8 mouse cellular contexts compared by ENCODE assay signal in the genomic region with DNA sequence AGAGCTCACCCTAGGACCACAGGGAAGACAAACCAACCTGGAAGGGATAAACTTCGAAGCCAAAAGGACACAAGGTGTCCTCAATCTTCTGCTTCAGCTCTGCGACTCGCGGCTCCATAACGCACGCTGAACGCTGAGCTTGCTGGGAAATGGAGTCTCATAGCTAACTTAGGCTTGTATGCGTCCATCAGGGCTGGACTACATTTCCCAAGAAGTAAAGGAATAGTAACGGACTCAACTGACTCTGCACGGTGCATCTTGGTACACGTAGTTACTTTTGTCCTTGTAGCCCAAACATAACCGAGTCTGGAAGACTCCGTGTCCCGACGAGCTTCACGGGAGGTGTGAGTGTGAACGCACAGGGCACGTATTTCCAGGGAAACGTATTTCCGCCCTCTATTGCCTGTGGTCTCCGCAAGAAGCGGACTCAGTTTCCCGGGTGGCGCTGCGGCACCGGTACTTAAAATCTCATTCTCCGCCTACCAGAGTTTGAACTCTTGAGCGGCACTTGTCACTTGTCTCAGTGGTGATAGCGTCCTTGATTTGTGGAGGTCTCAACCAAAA. TPM values are rescaled to one million over a fixed set of nuclear protein-coding genes. Genes with fewer than 3 reads are reported as not detected.
A peak's percentile ranks its signal among the peaks of the same experiment; 100 is the strongest.
DNase-seq lines count a peak whose midpoint lies in the region; ATAC-seq and TF ChIP-seq lines count a peak whose summit lies in the region.

A gene (minus strand): TSS at position 206 of the 564 bp plus-strand sequence.
A gene (plus strand): TSS at position 309 of the 564 bp plus-strand sequence.

- H3K4me2 ChIP-seq in forebrain, embryonic 15.5 days (replicated peaks): peak within 1 kb of the TSS; percentile 76

- H3K9ac ChIP-seq in ES-E14 (ENCODE audit: insufficient read depth, low read depth, low read length, poor library complexity, severe bottlenecking): peak within 1 kb of the TSS; percentile 79
- peak within 1 kb of the TSS; percentile 69 for H3K9ac ChIP-seq in forebrain, embryonic 15.5 days (replicated peaks)

- in situ Hi-C loops in ES-E14 (cut with MboI; ENCODE audit: low sequenced_read_pairs in 2 of 2, unreplicated experiment in 2 of 2): no loop called here

- no peaks in the 10 kb centered on the region for H3K27me3 ChIP-seq in forebrain, embryonic 15.5 days

- H3K9me3 ChIP-seq in ES-E14 (ENCODE audit: control insufficient read depth, insufficient read depth, low read depth, low read length): no peaks in the 10 kb centered on the region
- no peaks in the 10 kb centered on the region for H3K9me3 ChIP-seq in forebrain, embryonic 15.5 days

- WGBS in forebrain, embryonic 15.5 days: under 1% methylated on average over 29 of the region's 29 CpGs
- WGBS in lung, adult 2 months: under 1% methylated on average over 29 of the region's 29 CpGs

- no peak for TF ChIP-seq CTCF in lung, adult 2 months (IDR thresholded peaks at IDR 0.05; ENCODE audit: insufficient read depth, low read length)

- DNase-seq in ES-E14 (ENCODE audit: low read depth, low spot score): peak; percentile 89
- peak; percentile 95 for DNase-seq in cerebellum, adult 11-12 months
- DNase-seq in heart, postnatal 25 days (ENCODE audit: low spot score): peak; percentile 87
- DNase-seq in layer of hippocampus, adult 18-20 months (ENCODE audit: low spot score in 2 of 2): peak; percentile 93 to 97
- DNase-seq in lung, adult 2 months: peak; percentile 81
- DNase-seq in thymus, adult 18-20 months: peak; percentile 82 to 93

- no peaks in the 10 kb centered on the region for H3K4me1 ChIP-seq in ES-E14 (ENCODE audit: control insufficient read depth in 2 of 2, insufficient read depth in 2 of 2, low read length in 2 of 2, poor library complexity in 1 of 2)
- peaks cover 15% of the 10 kb centered on the region for H3K4me1 ChIP-seq in forebrain, embryonic 15.5 days
- H3K4me1 ChIP-seq in lung, adult 2 months (ENCODE audit: control insufficient read depth, insufficient read depth, low read length): peaks cover 2% of the 10 kb centered on the region; the same call in 1 of the 2 replicates

- H3K27ac ChIP-seq in ES-E14 (ENCODE audit: insufficient read depth, low read depth, low read length, poor library complexity, severe bottlenecking): no peak within 1 kb of the TSS; the same call in 1 of the 2 replicates
- H3K27ac ChIP-seq in forebrain, embryonic 15.5 days (replicated peaks): peak within 1 kb of the TSS; percentile 54; the same call in 1 of the 2 replicates

- peak; percentile 99 for ATAC-seq in forebrain, embryonic 15.5 days (replicated peaks)
- ATAC-seq in neutrophil, adult 5-6 weeks (ENCODE audit: extremely low read depth, insufficient number of reproducible peaks, low FRiP score, poor library complexity, severe bottlenecking): peak; percentile 97

- peaks cover 3% of the 10 kb centered on the region for H3K36me3 ChIP-seq in ES-E14 (ENCODE audit: control insufficient read depth, insufficient read depth, low read length, poor library complexity, severe bottlenecking)
- 0 out of 2 replicates have a peak, but pooled peaks cover 2% of the 10 kb centered on the region for H3K36me3 ChIP-seq in forebrain, embryonic 15.5 days

- intact Hi-C loops in heart, postnatal 25 days (cut with DNase I): no loop called here

- peak within 1 kb of the TSS; percentile 75 to 80 for H3K4me3 ChIP-seq in ES-E14 (ENCODE audit: insufficient read depth in 1 of 2, low read depth in 1 of 2, low read length in 2 of 2, poor library complexity in 1 of 2, severe bottlenecking in 1 of 2)
- H3K4me3 ChIP-seq in forebrain, embryonic 15.5 days: peak within 1 kb of the TSS; percentile 68
- peak within 1 kb of the TSS; percentile 89 for H3K4me3 ChIP-seq in lung, adult 2 months (replicated peaks; ENCODE audit: extremely low read depth, low read depth, low read length)

- peak; percentile 51; the same call in 1 of the 2 replicates for TF ChIP-seq POLR2A in lung, adult 2 months (IDR thresholded peaks at IDR 0.05; ENCODE audit: borderline replicate concordance, extremely low read depth, low read depth, low read length)

TF ChIP-seq in ES-E14, 5 proteins besides CTCF, POLR2A, EP300 and RAD21:
- TF ChIP-seq MAFK (IDR thresholded peaks at IDR 0.05; ENCODE audit: insufficient read depth, low read depth, low read length): 0 out of 2 replicates have a peak, but pooled peaks have one; percentile 38
- TF ChIP-seq ZNF384 (IDR thresholded peaks at IDR 0.05; ENCODE audit: low read depth, low read length): no peak
- TF ChIP-seq ZC3H11A (IDR thresholded peaks at IDR 0.05; ENCODE audit: borderline replicate concordance, low read depth, low read length): no peak
- peak; percentile 100 for TF ChIP-seq HCFC1 (IDR thresholded peaks at IDR 0.05; ENCODE audit: borderline replicate concordance, insufficient read depth, low read length)
- TF ChIP-seq CHD2 (IDR thresholded peaks at IDR 0.05; ENCODE audit: low read depth, low read length): peak; percentile 77; the same call in 1 of the 2 replicates

RNA-seq across cellular contexts. Expression of the first gene that starts in this region (rescaled TPM):
- 15.8 and 18.7 TPM in 2 replicates for total RNA-seq in ES-E14 (2012; rRNA removed)
- 25.5 and 27.7 TPM in 2 replicates for polyA plus RNA-seq in forebrain, embryonic 15.5 days (2015; fragmentation: Nextera tagmentation; extraction: Ambion mirVana)
- 10 to 100 TPM; 57.6 TPM for total RNA-seq in heart, postnatal 25 days (2021)
- 10 to 100 TPM; 17.0 TPM for total RNA-seq in layer of hippocampus, adult 18-20 months (2021)
- 6.6 and 8.0 TPM in 2 replicates for polyA plus RNA-seq in lung, adult 2 months (2012; rRNA removed)
- 2.6 and 2.8 TPM in 2 replicates for total RNA-seq in neutrophil, adult 5-6 weeks (2017)

RNA-seq across cellular contexts. Expression of the second gene that starts in this region (rescaled TPM):
- total RNA-seq in ES-E14 (2012; rRNA removed): 18.6 and 21.9 TPM in 2 replicates
- polyA plus RNA-seq in forebrain, embryonic 15.5 days (2015; fragmentation: Nextera tagmentation; extraction: Ambion mirVana): 17.2 and 19.5 TPM in 2 replicates
- 1 to 10 TPM; 5.5 to 5.6 TPM for total RNA-seq in heart, postnatal 25 days (2021)
- 1 to 10 TPM; 4.6 to 7.8 TPM for total RNA-seq in layer of hippocampus, adult 18-20 months (2021)
- polyA plus RNA-seq in lung, adult 2 months (2012; rRNA removed): 23.9 and 27.4 TPM in 2 replicates
- 17.4 and 18.3 TPM in 2 replicates for total RNA-seq in neutrophil, adult 5-6 weeks (2017)
